Mouse (Mus musculus): ENCODE results near the gene 4931428F04Rik. TPM values are rescaled to one million over a fixed set of nuclear protein-coding genes. Genes with fewer than 3 reads are reported as not detected.

The 4931428F04Rik gene
- polyA plus RNA-seq, 2 experiments: 9.9 to 30.1 TPM

- WGBS: 5% methylated on average over 29 of the region's 30 CpGs
- Histone ChIP-seq H3K4me1 (ENCODE audit: control insufficient read depth, insufficient read depth, low read length) (peaks cover 23% of the 10 kb centered on the region), H3K9ac (ENCODE audit: low read depth, low read length, severe bottlenecking) (0 out of 2 replicates have a peak overlapping the region, but pooled peaks have one; percentile 36)
Measured at GRCm38 (mm10) chr8:105259721-105260320, 29.8 kb downstream of the 4931428F04Rik start.

GRCm38 (mm10) chr8:105258911-105259720, 30.5 kb downstream of the 4931428F04Rik start:
- Histone ChIP-seq H3K27ac (replicated peaks; ENCODE audit: low read depth, low read length) (no peak overlapping the region), H3K27me3 (ENCODE audit: control insufficient read depth, insufficient read depth, low read length) (peaks cover 55% of the 10 kb centered on the region), H3K36me3 (ENCODE audit: control insufficient read depth, insufficient read depth, low read length) (no peaks in the 10 kb centered on the region), H3K4me1 (ENCODE audit: control insufficient read depth, insufficient read depth, low read length) (peaks cover 21% of the 10 kb centered on the region), H3K4me3 (replicated peaks; ENCODE audit: low read length) (peak overlapping the region; percentile 38), H3K4me2 (replicated peaks; ENCODE audit: low read depth, low read length, severe bottlenecking) (peak overlapping the region; percentile 72), H3K9me3 (ENCODE audit: control insufficient read depth, low read length) (no peaks in the 10 kb centered on the region; the same call in 1 of the 2 replicates), H3K9ac (ENCODE audit: low read depth, low read length, severe bottlenecking) (0 out of 2 replicates have a peak overlapping the region, but pooled peaks have one; percentile 36)
- WGBS: 3% methylated on average over 55 of the region's 55 CpGs
- DNase-seq (ENCODE audit: low spot score) (no peak), ATAC-seq (ENCODE audit: low FRiP score, low read depth) (no peak)
- TF ChIP-seq POLR2A (IDR thresholded peaks at IDR 0.05; ENCODE audit: borderline replicate concordance, extremely low read depth, insufficient read depth, insufficient read length): no peak

More at GRCm38 (mm10) chr8:105259721-105260320, 29.8 kb downstream of the 4931428F04Rik start:
- Histone ChIP-seq H3K9me3 (ENCODE audit: control insufficient read depth, low read length) (no peaks in the 10 kb centered on the region; the same call in 1 of the 2 replicates), H3K27ac (replicated peaks; ENCODE audit: low read depth, low read length) (no peak overlapping the region), H3K36me3 (ENCODE audit: control insufficient read depth, insufficient read depth, low read length) (no peaks in the 10 kb centered on the region), H3K27me3 (ENCODE audit: control insufficient read depth, insufficient read depth, low read length) (peaks cover 59% of the 10 kb centered on the region), H3K4me2 (replicated peaks; ENCODE audit: low read depth, low read length, severe bottlenecking) (peak overlapping the region; percentile 72), H3K4me3 (replicated peaks; ENCODE audit: low read length) (peak overlapping the region; percentile 38)
- ATAC-seq (ENCODE audit: low FRiP score, low read depth) (peak; percentile 58), DNase-seq (ENCODE audit: low spot score) (peak; percentile 62)
- TF ChIP-seq POLR2A (IDR thresholded peaks at IDR 0.05; ENCODE audit: borderline replicate concordance, extremely low read depth, insufficient read depth, insufficient read length): no peak

- Histone ChIP-seq H3K27me3 (ENCODE audit: control insufficient read depth, insufficient read depth, low read length) (peaks cover 42% of the 10 kb centered on the region), H3K9me3 (ENCODE audit: control insufficient read depth, low read length) (no peaks in the 10 kb centered on the region; the same call in 1 of the 2 replicates), H3K36me3 (ENCODE audit: control insufficient read depth, insufficient read depth, low read length) (peaks cover 13% of the 10 kb centered on the region), H3K9ac (ENCODE audit: low read depth, low read length, severe bottlenecking) (no peak overlapping the region), H3K4me2 (replicated peaks; ENCODE audit: low read depth, low read length, severe bottlenecking) (no peak overlapping the region), H3K27ac (replicated peaks; ENCODE audit: low read depth, low read length) (no peak overlapping the region), H3K4me1 (ENCODE audit: control insufficient read depth, insufficient read depth, low read length) (peaks cover 24% of the 10 kb centered on the region), H3K4me3 (replicated peaks; ENCODE audit: low read length) (no peak overlapping the region)
- no peak for TF ChIP-seq POLR2A (IDR thresholded peaks at IDR 0.05; ENCODE audit: borderline replicate concordance, extremely low read depth, insufficient read depth, insufficient read length)
- 72% methylated on average over 7 of the region's 7 CpGs for WGBS
- ATAC-seq (ENCODE audit: low FRiP score, low read depth): no peak
- no peak for DNase-seq (ENCODE audit: low spot score)
Measured at GRCm38 (mm10) chr8:105257318-105258114, 32.1 kb downstream of the 4931428F04Rik start.

- Histone ChIP-seq H3K27ac (replicated peaks; ENCODE audit: low read depth, low read length) (peak within 1 kb of the TSS; percentile 91), H3K36me3 (ENCODE audit: control insufficient read depth, insufficient read depth, low read length) (peaks cover 37% of the 10 kb centered on the region), H3K4me1 (ENCODE audit: control insufficient read depth, insufficient read depth, low read length) (peaks cover 24% of the 10 kb centered on the region), H3K9me3 (ENCODE audit: control insufficient read depth, low read length) (no peaks in the 10 kb centered on the region), H3K4me2 (replicated peaks; ENCODE audit: low read depth, low read length, severe bottlenecking) (peak within 1 kb of the TSS; percentile 83), H3K9ac (ENCODE audit: low read depth, low read length, severe bottlenecking) (peak within 1 kb of the TSS; percentile 83), H3K4me3 (replicated peaks; ENCODE audit: low read length) (peak within 1 kb of the TSS; percentile 65), H3K27me3 (ENCODE audit: control insufficient read depth, insufficient read depth, low read length) (peaks cover 29% of the 10 kb centered on the region)
- DNase-seq (ENCODE audit: low spot score) (peak; percentile 84), ATAC-seq (ENCODE audit: low FRiP score, low read depth) (peak; percentile 78)
- no peak for TF ChIP-seq POLR2A (IDR thresholded peaks at IDR 0.05; ENCODE audit: borderline replicate concordance, extremely low read depth, insufficient read depth, insufficient read length)
- under 1% methylated on average over 14 of the region's 14 CpGs for WGBS
Measured at GRCm38 (mm10) chr8:105254966-105255350, 34.7 kb downstream of the 4931428F04Rik start, which contains the start of gene B3gnt9. TSS of gene B3gnt9 (minus strand) at chr8:105255153.

Data from limb, embryonic 14.5 days (tissue).